Mouse (Mus musculus) small intestine, adult 2 months (tissue): ENCODE data around the gene Traf4.

Experiments used
- CTCF ChIP-seq: fragments of 200-500 bp; IDR thresholded peaks from 2 replicates; pipeline ENCODE4 v1.5.1; 2012; ENCODE audit warnings: low read depth, mild to moderate bottlenecking, control low read depth, inconsistent platforms, low read length, moderate library complexity, mixed read lengths; ENCODE audit not compliant: insufficient replicate concordance, insufficient read length; ENCODE audit errors: extremely low read depth
- POLR2A ChIP-seq: fragments of 200-500 bp; IDR thresholded peaks from 2 replicates; pipeline ENCODE4 v1.6.1; 2012; ENCODE audit warnings: low read depth, mild to moderate bottlenecking, control low read depth, inconsistent platforms, low read length, moderate library complexity

DNA sequence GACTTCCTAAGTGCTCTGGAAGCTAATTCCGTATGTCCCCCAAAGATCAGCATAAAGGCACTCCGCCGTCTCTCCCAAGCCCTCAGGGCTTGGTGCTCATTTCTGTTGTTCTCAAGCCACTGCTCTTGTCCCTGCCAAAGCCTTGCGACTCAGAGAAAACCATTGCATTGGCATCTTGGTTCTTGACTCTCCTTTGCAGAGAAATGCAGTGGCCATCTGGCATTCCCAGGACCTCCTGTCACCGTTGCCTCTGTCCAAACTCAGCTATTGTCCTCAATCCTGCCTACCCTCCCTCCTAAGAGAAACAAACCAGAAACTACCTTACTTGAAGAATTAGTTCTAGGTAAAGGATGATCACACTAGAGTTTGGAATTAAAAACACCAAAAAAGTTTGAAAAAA is 9.7 kb downstream of the Traf4 start:
- no peak for TF ChIP-seq CTCF
- TF ChIP-seq POLR2A, result no peak
